Mouse (Mus musculus) right cerebral cortex, adult 2 months (tissue): Measurements from ENCODE around the gene Mif.

ENCODE experiments used
- DNase-seq, 2 experiments: peaks; one replicate each; pipeline ENCODE4 v3.0.0; 2021 to 2022; ENCODE audit warnings: low spot score in 2 of 2

Gene Mif

GRCm38 (mm10) chr10:75839092-75839491 lies 20.9 kb downstream of the Mif start:
- DNase-seq = no peak

DNA sequence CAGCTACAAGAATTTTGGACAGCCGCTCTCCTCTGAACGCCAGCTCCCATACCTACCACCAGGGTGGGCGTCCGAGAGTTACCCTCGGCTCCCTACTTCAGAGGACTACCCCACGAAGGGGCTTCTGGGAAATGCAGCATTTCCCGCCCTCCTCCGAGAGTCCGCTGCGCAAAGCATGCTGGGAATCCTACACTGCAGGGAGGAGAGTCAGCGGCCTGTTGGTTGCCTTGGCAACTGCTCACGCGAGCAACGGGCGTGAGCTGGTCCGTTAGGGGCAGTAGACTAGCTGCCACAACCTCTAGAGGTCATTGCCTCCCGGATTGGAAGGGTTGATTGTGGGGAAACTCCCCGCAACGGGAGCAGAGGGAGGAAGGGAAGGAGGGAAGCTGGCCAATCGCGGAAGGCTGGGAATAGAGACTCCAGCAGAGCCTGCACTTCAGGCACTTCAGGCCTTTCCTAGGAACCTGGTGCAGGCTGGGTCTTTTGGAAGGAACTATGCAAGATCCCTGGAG lies 22.7 kb downstream of the Mif start, which contains the start of gene Gstt2:
Gstt2 (minus strand) TSS at position 177 of the 512 bp plus-strand sequence.
- peak; percentile 93 to 95 for DNase-seq

- DNase-seq = no peak
Measured at GRCm38 (mm10) chr10:75835761-75836531, 24.1 kb downstream of the Mif start.

- no peak for DNase-seq
Measured at GRCm38 (mm10) chr10:75835307-75835706, 24.7 kb downstream of the Mif start.

- no peak for DNase-seq
Measured at GRCm38 (mm10) chr10:75834721-75835120, 25.3 kb downstream of the Mif start.

DNA sequence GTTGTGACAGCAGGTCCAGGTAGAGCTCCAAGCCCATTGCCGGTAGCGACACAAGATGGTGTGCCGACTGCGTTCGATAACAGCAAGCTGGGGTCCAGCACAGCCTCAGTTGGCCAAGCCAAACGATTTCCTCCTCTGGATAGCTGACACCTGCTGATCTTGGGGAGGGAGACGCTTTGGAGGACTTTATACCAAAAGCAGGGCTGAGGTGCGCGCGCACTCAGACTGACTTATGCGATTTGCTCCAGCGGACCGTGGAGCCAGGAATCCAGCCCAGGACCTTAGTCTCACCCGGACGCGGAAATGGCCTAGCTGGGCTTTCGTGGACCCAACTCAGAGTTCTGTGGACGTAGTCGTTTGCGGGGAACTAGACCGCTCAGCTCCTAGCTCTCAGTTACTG lies 25.8 kb downstream of the Mif start:
- DNase-seq = peak in 1 of 2 experiments; percentile 41

DNA sequence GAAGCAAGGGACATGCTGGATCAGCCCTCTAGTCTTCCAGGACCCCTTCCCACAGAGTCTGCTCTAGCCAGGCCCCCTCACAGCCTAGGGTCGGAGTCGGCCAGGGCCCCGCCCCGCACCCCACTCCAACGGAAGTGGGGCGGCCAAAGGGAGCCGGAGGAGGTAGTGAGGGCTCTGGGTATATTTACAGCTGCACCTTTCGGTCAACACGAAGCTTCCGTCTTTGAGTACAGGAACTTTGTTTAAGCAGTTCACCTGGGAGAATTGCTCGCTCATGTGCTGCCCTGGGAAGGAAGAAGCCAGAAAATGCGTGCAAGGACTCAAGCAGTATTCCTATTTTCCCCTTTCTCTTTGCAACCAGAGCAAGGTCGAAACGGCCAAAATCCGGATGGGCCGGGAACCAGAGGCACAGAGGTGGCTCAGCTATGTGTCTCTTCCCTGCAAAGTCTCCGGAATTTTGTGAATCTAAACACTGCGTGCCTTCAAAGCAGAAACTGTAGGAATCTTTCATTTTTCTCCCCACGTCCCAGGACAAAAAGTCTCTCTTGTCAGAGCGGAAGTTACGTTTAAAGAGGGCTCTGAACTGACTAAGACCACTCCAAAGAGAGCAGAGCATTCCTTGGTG lies 26.5 kb downstream of the Mif start:
- DNase-seq = no peak

DNA sequence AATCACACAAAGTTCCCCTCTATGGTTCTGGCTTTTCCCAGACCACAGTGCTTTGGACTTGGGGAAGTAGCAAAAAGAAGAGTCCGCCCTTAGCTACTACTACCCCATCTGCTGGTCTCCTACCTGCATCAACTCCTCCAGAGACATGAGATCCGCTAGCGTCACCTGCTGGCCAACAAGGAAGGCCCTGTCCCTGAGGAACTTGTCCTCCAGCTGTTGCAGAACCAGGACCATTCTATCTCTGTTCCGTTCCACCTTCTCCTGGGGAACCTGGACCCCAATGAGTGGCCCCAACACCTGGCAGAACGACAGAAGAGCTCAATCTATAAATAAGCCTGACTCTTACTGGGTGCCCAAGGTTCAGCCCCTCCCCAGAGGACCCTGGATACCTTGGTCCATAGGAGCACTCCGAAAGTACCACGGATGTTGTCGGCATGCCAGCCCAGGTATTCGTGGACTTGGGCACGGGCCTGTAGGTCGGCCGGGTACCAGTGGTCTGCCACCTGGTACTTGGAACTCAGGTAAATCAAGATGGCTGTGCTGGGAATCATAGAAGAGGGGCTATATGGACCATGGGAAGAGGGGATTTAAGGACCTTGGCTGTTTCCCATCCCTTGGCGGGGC lies 27.7 kb downstream of the Mif start:
- peak in 1 of 2 experiments; percentile 57 for DNase-seq

DNA sequence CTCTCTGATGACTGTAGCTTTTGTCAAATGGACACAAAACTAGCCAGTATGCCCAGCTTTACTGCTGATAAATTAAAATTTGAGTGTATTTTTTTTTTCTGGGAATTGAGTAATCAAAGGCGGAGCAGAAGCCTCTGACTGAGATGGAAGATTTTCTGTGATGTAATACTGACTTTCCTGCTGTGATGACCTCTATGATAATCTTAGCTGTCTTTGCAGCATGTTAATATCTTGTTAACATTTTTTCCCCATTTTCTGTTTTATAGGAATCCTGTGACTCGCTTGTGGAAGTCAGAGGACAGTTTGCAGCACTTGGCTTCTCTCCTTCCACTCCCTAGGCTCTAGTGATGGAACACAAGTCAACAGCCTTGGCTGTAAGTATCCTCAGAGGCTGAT lies 29.8 kb downstream of the Mif start:
- no peak for DNase-seq

DNA sequence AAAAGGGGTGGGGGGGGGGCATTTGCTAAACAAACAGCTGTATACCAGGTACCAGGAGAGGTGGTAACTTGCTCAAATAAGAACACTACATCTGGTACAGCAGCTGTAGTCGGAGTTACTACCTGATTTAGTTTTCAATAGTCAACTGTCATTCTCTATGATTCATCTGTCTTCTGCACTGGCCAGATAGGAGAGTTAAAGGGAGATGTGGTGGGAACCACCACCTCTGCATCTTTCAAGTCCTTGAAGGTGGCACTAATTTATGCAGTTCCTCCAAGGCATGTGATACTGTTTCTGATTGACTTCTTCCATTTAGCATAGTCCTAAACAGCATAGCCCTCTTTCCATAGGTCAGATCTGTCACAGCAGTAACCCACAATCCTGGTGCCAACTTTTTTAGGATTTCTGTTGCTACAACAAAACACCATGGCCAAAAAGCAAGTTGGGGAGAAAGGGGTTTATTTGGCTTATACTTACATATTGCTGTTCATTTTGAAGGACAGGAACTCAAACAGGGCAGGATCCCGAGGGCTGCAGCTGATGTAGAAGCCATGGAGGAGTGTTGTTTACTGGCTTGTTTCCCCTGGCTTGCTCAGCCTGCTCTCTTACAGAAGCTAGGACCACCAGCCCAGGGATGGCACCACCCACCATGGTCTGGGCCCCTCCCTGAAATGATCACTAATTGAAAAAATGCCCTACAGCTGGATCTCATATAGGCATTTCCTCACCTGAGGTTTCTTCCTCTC lies 30.3 kb downstream of the Mif start:
- no peak for DNase-seq

- DNase-seq = no peak
Measured at GRCm38 (mm10) chr10:75828500-75828931, 31.5 kb downstream of the Mif start.

GRCm38 (mm10) chr10:75827668-75828360 lies 32.2 kb downstream of the Mif start:
- DNase-seq = no peak

- no peak for DNase-seq
Measured at GRCm38 (mm10) chr10:75824530-75824929, 35.5 kb downstream of the Mif start.

DNA sequence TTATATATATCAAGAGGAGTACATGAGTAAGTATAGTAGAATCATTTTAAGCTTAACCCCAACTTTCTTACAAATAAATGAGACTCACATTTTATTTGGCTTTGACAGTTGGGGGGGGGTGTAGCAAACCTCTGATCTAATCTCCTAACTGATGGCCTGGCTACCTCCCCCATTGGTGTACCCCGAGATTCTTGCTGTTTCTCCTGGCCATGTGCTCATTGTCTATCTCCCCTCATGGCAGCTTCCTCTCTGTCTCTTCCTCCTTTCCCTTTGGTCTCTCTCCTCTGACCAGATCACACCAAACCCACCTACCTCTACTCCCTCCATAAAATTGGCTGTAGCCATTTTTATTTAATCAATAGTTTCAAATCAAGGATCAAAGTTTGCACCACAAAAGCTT lies 36.3 kb downstream of the Mif start:
- DNase-seq = no peak

DNA sequence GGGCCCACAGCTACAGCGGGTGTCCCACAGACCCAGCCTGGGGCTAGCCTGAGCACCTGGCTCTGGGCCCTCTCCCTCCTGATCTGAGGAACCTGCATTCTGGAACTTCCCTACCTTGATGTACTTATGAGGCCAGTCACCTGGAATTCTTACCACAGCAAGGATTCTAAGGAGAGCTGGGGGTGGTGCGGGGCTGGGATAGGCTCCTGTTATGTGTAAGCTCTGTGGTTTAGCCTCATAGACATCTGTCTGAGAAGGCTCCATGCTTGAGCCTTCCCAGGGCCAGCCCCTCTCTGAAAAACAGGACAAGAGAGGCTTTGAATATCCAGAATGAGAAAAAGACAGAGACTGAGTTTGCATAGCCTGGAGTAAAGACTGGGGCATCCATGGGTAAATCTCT lies 37.6 kb downstream of the Mif start, which contains the start of gene Gstt4:
Gstt4 (minus strand) TSS at position 101 of the 400 bp plus-strand sequence.
- no peak for DNase-seq

DNA sequence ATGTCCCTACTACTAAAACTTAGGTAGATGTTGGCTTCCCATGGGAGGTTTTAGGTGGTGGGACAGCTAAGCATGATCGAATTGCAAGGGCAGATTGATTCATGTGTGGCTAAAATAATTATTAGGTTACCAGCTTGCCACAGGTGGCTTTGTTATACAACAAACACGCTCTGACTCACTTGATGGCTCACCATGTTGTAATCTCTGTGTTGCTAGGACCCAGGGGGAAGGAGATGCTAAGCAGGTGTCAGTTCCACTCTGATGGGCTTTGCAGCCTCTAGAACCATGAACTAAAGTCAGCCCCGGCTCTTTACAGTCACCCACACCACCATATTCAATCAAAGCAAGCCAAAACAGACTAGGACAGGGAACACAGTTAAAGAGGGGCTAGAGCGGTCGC lies 40.2 kb downstream of the Mif start:
- DNase-seq = no peak

DNA sequence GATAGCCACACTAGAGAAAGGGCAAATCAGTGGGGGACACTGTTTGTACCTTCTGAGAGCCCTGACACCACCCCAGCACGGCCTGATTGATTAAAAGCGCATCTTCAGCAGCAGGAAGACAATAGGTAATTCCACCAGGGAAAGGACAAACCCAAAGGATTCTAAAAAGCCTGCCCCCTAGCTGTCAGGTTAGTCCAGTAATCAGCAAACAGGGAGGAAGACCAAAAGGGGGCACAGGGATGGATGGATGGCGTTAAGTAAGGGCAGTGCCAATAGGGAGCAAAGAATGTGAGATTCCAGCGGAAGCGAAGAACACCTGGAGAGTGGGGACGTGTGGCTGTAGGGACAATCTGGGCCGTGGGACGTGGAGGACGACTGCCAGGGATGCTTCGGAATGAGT lies 41.4 kb downstream of the Mif start:
- no peak for DNase-seq
